Mouse (Mus musculus) myocyte (in vitro differentiated cells): ENCODE measurements around the gene Tnrc6c.

Source experiments
- CEBPB ChIP-seq: IDR thresholded peaks from 2 replicates; pipeline ENCODE4 v1.6.1; 2011; ENCODE audit warnings: mild to moderate bottlenecking, moderate library complexity; ENCODE audit not compliant: poor library complexity, insufficient read depth, severe bottlenecking
- E2F4 ChIP-seq: IDR thresholded peaks from one replicate; pipeline ENCODE4 v1.6.1; 2011; ENCODE audit warnings: mild to moderate bottlenecking, control low read depth, moderate library complexity; ENCODE audit not compliant: insufficient read depth
- MAX ChIP-seq: IDR thresholded peaks from one replicate; pipeline ENCODE4 v1.6.1; 2011; ENCODE audit warnings: low read depth, mild to moderate bottlenecking, control low read depth
- MYOG ChIP-seq, 3 experiments: IDR thresholded peaks; one replicate each; pipeline ENCODE4 v1.6.1; 2011; ENCODE audit warnings: control low read depth in 2 of 3, low read depth in 2 of 3, mild to moderate bottlenecking in 2 of 3; ENCODE audit not compliant: insufficient read length in 2 of 3, control insufficient read depth in 1 of 3, insufficient read depth in 1 of 3
- POLR2A ChIP-seq: IDR thresholded peaks from one replicate; pipeline ENCODE4 v1.6.1; 2011; ENCODE audit warnings: low read depth, mild to moderate bottlenecking, control low read depth, moderate library complexity; ENCODE audit not compliant: insufficient read length
- POLR2AphosphoS2 ChIP-seq: IDR thresholded peaks from one replicate; pipeline ENCODE4 v1.6.1; 2011; ENCODE audit warnings: low read depth, control low read depth; ENCODE audit not compliant: insufficient read length
- TCF12 ChIP-seq: IDR thresholded peaks from one replicate; pipeline ENCODE4 v1.6.1; 2011; ENCODE audit warnings: mild to moderate bottlenecking, control low read depth; ENCODE audit not compliant: poor library complexity, insufficient read depth, severe bottlenecking
- TCF3 ChIP-seq: IDR thresholded peaks from one replicate; pipeline ENCODE4 v1.6.1; 2011; ENCODE audit warnings: low read depth, control low read depth; ENCODE audit not compliant: insufficient read length

GRCm38 (mm10) chr11:117765361-117765760 lies 111.3 kb downstream of the Tnrc6c start:
- TF ChIP-seq POLR2A, result no peak
- TF ChIP-seq CEBPB, result no peak
- no peak for TF ChIP-seq MAX
- TF ChIP-seq TCF12, result no peak
- TF ChIP-seq E2F4, result no peak
- TF ChIP-seq POLR2AphosphoS2, result no peak
- TF ChIP-seq TCF3, result no peak
- no peak for TF ChIP-seq MYOG (IDR thresholded peaks at IDR 0.05; ENCODE audit: control insufficient read depth in 1 of 3, insufficient read depth in 1 of 3, insufficient read length in 2 of 3, low read depth in 2 of 3)
